Mouse (Mus musculus) ES-E14 (cell line): ENCODE measurements at regions not wholly inside any gene's neighbourhood (a gene's known extent, or its start where the extent isn't known, plus 50 kb on each side); places are given as distances from the start of the nearest gene placed in this dataset.

ENCODE experiments used
- DNase-seq: peaks from one replicate; pipeline ENCODE4 v3.0.0-alpha.2; 2013; ENCODE audit warnings: low read depth, low spot score
- H3K27ac ChIP-seq: 2 replicates; pipeline ENCODE4 v1.5.1; 2012; ENCODE audit warnings: low read depth, mild to moderate bottlenecking, low read length, moderate library complexity, mixed read lengths; ENCODE audit not compliant: poor library complexity, insufficient read depth, severe bottlenecking
- H3K36me3 ChIP-seq: 2 replicates; pipeline ENCODE4 v1.6.1; 2012; ENCODE audit warnings: mild to moderate bottlenecking, low read length, moderate library complexity, mixed read lengths; ENCODE audit not compliant: control insufficient read depth, poor library complexity, insufficient read depth, severe bottlenecking
- H3K4me1 ChIP-seq, 2 experiments: fragments of 150-350 bp in 1 of 2; sonication (generic) in 1 of 2; 2 replicates each; pipeline ENCODE4 v1.6.1; 2012; ENCODE audit warnings: low read length in 2 of 2, mild to moderate bottlenecking in 1 of 2, mixed read lengths in 1 of 2; ENCODE audit not compliant: control insufficient read depth in 2 of 2, insufficient read depth in 2 of 2, poor library complexity in 1 of 2
- H3K4me3 ChIP-seq, 2 experiments: fragments of 150-350 bp in 1 of 2; sonication (generic) in 1 of 2; 2 replicates each; pipeline ENCODE4 v1.5.1; 2012; ENCODE audit warnings: low read length in 2 of 2, low read depth in 1 of 2, mild to moderate bottlenecking in 1 of 2, mixed read lengths in 1 of 2; ENCODE audit not compliant: insufficient read depth in 1 of 2, poor library complexity in 1 of 2, severe bottlenecking in 1 of 2
- H3K9ac ChIP-seq: 2 replicates; pipeline ENCODE4 v1.6.1; 2012; ENCODE audit warnings: low read depth, mild to moderate bottlenecking, low read length, mixed read lengths; ENCODE audit not compliant: poor library complexity, insufficient read depth, severe bottlenecking
- H3K9me3 ChIP-seq: fragments of 150-350 bp; sonication (generic); 2 replicates; pipeline ENCODE4 v1.6.1; 2012; ENCODE audit warnings: low read depth, mild to moderate bottlenecking, low read length; ENCODE audit not compliant: control insufficient read depth, insufficient read depth
- CHD2 ChIP-seq: IDR thresholded peaks from 2 replicates; pipeline ENCODE4 v1.6.1; 2014; ENCODE audit warnings: mild to moderate bottlenecking, low read depth, low read length, inconsistent platforms
- HCFC1 ChIP-seq: IDR thresholded peaks from 2 replicates; pipeline ENCODE4 v1.6.1; 2012; ENCODE audit warnings: low read length, inconsistent platforms, borderline replicate concordance; ENCODE audit not compliant: insufficient read depth
- MAFK ChIP-seq: IDR thresholded peaks from 2 replicates; pipeline ENCODE4 v1.6.1; 2014; ENCODE audit warnings: mild to moderate bottlenecking, low read depth, low read length, inconsistent platforms; ENCODE audit not compliant: insufficient read depth
- ZC3H11A ChIP-seq: IDR thresholded peaks from 2 replicates; pipeline ENCODE4 v1.6.1; 2012; ENCODE audit warnings: low read depth, mild to moderate bottlenecking, inconsistent platforms, low read length, borderline replicate concordance
- ZNF384 ChIP-seq: IDR thresholded peaks from 2 replicates; pipeline ENCODE4 v1.6.1; 2012; ENCODE audit warnings: low read depth, low read length, inconsistent platforms
- in situ Hi-C, 2 experiments: fragments of 600-800 bp; cut with MboI; formaldehyde crosslinking; loops; one replicate each; pipeline ENCODE4 v1.15.1; 2025; ENCODE audit warnings: low sequenced_read_pairs in 2 of 2, inconsistent platforms in 1 of 2; ENCODE audit not compliant: unreplicated experiment in 2 of 2

DNA sequence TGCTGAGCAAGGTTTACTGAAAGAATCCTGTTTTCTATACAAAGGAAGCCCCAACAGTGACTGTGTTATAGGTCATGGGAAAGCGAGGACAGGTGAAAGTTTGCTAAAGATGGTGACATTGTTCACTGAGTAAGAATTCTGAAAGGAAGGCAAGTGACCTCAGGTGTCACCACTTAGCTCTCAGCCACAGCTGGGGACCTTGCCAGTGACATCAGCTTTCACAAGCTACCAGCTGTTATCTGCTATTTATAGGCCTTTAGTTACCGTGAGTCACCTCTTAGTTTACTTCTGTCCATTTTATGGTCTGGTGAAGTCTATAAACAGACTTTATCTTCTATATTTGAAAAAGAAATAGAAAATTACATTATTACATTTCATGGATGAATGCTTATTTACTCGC, 65.4 kb upstream of the Mtpn start:
- H3K9me3 ChIP-seq, result no peaks in the 10 kb centered on the region

DNA sequence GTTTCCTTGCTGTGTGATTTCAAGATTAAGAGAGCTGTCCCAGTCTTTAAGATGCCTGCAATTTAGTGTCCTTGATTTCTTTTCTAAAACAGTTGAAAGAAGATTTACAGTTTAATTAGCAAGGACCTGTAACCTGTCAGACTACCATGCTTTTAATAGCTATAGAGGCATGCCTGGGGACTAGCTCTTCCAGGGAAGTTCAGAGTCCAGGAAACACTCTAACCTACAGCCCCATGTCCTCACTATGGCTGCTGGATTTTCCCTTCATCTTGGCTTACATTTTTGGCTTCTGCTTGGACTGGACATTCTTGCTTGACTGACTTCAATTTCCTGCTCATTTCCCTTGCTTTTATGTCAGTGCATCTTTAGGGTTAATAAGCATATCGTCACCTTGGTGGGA, 61.7 kb upstream of the Mtpn start:
- no peak for DNase-seq
- Histone ChIP-seq H3K27ac (no peak overlapping the region), H3K4me3 (no peak overlapping the region), H3K4me1 (no peaks in the 10 kb centered on the region), H3K9me3 (no peaks in the 10 kb centered on the region), H3K9ac (no peak overlapping the region), H3K36me3 (no peaks in the 10 kb centered on the region)
- TF ChIP-seq MAFK (no peak), ZC3H11A (no peak), CHD2 (no peak), ZNF384 (no peak), HCFC1 (no peak)
- in situ Hi-C loops, result no loop called here

More for the DNA sequence above, 65.4 kb upstream of the Mtpn start:
- no peak for DNase-seq
- TF ChIP-seq HCFC1 (no peak), CHD2 (no peak), ZC3H11A (no peak), ZNF384 (no peak), MAFK (no peak)
- Histone ChIP-seq H3K4me3 (no peak overlapping the region), H3K4me1 (no peaks in the 10 kb centered on the region), H3K9ac (no peak overlapping the region), H3K36me3 (no peaks in the 10 kb centered on the region), H3K27ac (no peak overlapping the region)
- in situ Hi-C loops, result no loop called here

DNA sequence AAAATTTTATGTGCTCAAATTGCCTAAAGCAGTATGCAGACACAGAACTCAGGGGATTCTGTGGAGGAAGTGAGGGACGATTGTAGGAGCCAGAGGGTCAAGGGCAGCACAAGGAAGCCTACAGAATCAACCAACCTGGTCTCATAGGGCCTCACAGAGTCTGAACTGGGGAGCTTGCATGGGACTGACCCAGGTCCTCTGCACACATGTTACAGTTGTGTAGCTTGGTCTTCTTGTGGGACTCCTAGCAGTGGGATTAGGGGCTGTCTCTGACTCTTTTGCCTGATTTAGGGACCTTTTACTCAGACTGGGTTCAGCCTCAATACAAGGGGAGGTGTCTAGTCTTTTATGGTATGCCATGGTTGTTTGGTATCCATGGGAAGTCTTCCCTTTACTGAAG, 60.2 kb upstream of the Mtpn start:
- in situ Hi-C loops, result no loop called here
- TF ChIP-seq ZNF384 (no peak), HCFC1 (no peak), MAFK (no peak), CHD2 (no peak), ZC3H11A (no peak)

DNA sequence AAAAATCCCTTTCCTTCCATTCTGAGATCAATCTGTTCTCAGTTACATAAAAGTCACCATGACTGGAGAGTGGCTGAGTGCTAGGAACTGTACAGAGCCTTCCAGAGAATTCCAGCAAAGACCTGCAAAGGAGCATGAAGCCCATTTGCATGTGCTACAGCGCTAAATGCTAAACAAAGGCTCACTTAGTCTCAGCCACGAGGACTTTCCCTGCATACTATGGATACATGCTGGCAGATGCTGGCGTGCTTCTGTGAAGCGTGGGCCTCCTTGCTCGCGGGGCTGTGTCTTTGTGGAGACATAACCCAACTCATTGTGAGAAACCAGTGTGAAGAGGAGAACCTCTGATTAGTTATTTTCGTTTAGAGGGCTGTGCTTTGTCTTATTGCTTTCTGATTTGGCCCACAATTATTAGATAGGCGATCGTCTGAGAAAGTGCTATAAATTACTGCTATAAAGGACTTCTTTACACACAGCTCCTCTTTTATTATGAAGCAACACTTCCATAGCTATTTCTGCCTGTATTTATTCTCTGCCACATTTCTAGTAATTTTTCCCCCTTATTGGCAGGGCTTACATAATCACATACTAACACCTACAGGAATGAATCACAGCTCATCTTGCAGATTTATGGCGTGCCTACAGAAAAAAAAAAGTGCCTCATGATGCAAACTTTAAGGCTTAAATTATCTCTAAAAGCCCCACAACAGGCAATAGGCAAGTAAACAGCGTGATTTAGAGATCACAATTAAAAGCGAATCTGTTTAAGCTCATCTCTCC, 58.9 kb upstream of the Mtpn start:
- TF ChIP-seq MAFK, result no peak
- TF ChIP-seq CHD2, result no peak
- no peak for TF ChIP-seq ZC3H11A
- no peak for TF ChIP-seq HCFC1
- TF ChIP-seq ZNF384, result no peak
- H3K4me1 ChIP-seq, result no peaks in the 10 kb centered on the region
- no peaks in the 10 kb centered on the region for H3K36me3 ChIP-seq
- H3K27ac ChIP-seq, result no peak overlapping the region
- no peak overlapping the region for H3K4me3 ChIP-seq
- no peaks in the 10 kb centered on the region for H3K9me3 ChIP-seq
- in situ Hi-C loops, result no loop called here
- no peak for DNase-seq
- H3K9ac ChIP-seq, result no peak overlapping the region

More for the DNA sequence above, 60.2 kb upstream of the Mtpn start:
- Histone ChIP-seq H3K4me1 (no peaks in the 10 kb centered on the region), H3K9ac (no peak overlapping the region), H3K9me3 (no peaks in the 10 kb centered on the region), H3K36me3 (no peaks in the 10 kb centered on the region), H3K27ac (no peak overlapping the region), H3K4me3 (no peak overlapping the region)
- DNase-seq, result no peak

DNA sequence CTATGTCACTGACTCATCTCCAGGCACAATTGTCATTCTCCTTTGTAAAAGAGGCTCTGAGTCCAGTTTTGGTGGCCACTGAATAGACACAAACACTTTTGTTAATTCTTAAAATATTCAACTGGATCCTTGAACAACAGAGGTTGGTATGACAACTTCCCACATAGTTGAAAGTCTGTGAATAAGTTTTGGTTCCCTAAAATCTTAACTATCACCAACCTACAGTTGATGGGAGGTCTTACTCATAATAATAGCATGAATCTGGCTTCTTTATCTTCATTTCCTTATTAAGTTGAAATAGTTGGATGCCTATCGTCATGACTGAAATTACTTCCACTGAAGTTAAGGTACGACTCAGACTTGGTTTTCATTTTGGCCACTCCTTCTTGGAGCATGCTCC, 55.3 kb upstream of the Mtpn start:
- Histone ChIP-seq H3K4me3 (no peak overlapping the region), H3K9me3 (no peaks in the 10 kb centered on the region), H3K27ac (no peak overlapping the region), H3K36me3 (no peaks in the 10 kb centered on the region), H3K9ac (no peak overlapping the region), H3K4me1 (no peaks in the 10 kb centered on the region)
- no peak for DNase-seq
- TF ChIP-seq MAFK, result no peak
- no peak for TF ChIP-seq HCFC1
- no peak for TF ChIP-seq CHD2
- TF ChIP-seq ZC3H11A, result no peak
- TF ChIP-seq ZNF384, result no peak
- in situ Hi-C loops, result no loop called here
